Mouse (Mus musculus): Measurements from ENCODE around the gene Btbd9.

DNA sequence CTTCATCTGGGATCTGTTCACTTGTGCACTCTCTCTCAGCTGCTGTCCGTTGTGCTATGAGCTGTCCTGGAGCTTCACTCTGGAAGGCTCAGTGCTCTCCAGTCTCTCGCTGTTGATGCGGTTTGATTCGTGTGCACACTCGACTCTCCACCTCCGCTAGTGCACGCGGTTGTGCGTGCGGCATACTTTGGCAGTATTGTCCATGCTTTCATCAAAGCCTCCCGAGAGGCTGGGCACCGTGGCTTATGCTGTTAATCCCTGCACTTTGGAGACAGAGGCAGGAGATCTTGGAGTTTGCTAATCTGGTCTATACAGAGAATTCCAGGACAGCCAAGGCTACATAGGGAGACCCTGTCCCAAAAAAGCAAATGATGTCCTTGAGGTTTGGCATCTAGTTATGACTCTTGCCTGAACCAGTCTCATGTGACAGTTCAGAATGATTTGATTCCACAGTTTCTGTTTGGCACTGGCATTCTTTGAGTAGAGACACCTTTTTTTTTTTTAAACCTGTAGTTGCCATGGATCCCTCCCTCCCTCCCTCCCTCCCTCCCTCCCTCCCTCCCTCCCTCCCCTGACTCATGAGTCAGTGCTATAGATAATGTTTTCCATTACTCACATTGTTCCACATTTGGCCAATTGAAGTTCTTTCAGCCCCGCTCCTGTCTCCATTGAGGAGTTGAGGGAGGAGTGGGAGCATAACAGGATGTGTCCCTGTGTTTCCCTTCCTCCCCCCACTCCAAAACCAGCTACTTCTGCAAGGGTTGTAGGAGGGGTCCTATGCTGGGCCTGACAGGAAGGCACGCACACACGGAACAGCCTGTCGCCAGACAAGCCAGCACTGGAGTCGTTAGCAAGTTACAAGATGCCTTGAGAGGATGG lies 379.6 kb downstream of the Btbd9 start:
- no peak for TF ChIP-seq POLR2A (IDR thresholded peaks at IDR 0.05; ENCODE audit: insufficient read length, low read depth)
- no peak for TF ChIP-seq USF1 (IDR thresholded peaks at IDR 0.05; ENCODE audit: low read depth)
- TF ChIP-seq POLR2AphosphoS2 (IDR thresholded peaks at IDR 0.05; ENCODE audit: insufficient read length, low read depth), result no peak
- TF ChIP-seq MYOG (IDR thresholded peaks at IDR 0.05; ENCODE audit: control insufficient read depth in 1 of 3, insufficient read depth in 1 of 3, insufficient read length in 2 of 3, low read depth in 2 of 3), result no peak
- no peak for TF ChIP-seq MAX (IDR thresholded peaks at IDR 0.05; ENCODE audit: low read depth)
- TF ChIP-seq CEBPB (IDR thresholded peaks at IDR 0.05; ENCODE audit: insufficient read depth, poor library complexity, severe bottlenecking), result no peak
- TF ChIP-seq REST (IDR thresholded peaks at IDR 0.05; ENCODE audit: insufficient read depth, insufficient read length), result no peak
- TF ChIP-seq TCF12 (IDR thresholded peaks at IDR 0.05; ENCODE audit: insufficient read depth, poor library complexity, severe bottlenecking), result no peak
